Mouse (Mus musculus) sigmoid colon, adult 10 weeks (tissue): ENCODE measurements around the gene Usp24. TPM values are rescaled to one million over a fixed set of nuclear protein-coding genes. Genes with fewer than 3 reads are reported as not detected.

ENCODE experiments used
- polyA plus RNA-seq: library from polyadenylated mRNA; stranded (reverse); fragments of 350-450 nt; fragmentation: Illumina TruSeq; extraction: RNeasy Lipid Tissue Mini Kit (QIAGEN cat#74804); gene quantifications from one replicate; pipeline ENCODE4 v1.2.3, GENCODE M21; 2014; ENCODE audit warnings: low read depth, low replicate concordance

The Usp24 gene
- 31.7 TPM for polyA plus RNA-seq

DNA sequence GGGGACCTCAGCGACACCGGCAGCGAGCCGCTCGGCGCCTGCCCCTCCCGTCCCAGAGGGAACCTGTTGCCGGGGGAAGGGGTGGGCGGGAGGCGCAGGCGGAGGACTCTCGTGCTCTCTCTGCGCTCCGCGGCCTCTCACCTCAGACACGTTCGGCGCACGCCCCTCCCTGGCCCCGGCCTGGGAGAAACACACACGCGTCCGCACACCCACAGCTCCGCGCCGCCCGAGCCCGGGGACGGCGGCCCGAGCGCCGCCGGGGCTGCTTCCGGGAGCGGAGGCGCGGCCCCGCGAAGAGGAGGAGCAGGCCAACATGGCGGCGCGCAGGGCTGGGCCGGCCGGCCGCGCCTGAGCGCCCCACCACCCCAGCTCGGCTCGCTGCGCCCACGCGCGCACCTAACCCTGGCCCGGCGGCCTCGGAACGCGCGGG is at the start of gene Usp24:
TSS of gene Usp24 (plus strand) at position 293 of the 430 bp plus-strand sequence.

Other genes starting within 250 kb of the Usp24 start
- gene Pcsk9, start 148.1 kb downstream of the Usp24 start, polyA plus RNA-seq = 1.0 TPM
- not detected for gene Bsnd, start 176.1 kb downstream of the Usp24 start, polyA plus RNA-seq
- gene Dhcr24, start 244.8 kb downstream of the Usp24 start, polyA plus RNA-seq = 5.1 TPM